8 mouse cellular contexts compared by ENCODE assay signal in the genomic region with DNA sequence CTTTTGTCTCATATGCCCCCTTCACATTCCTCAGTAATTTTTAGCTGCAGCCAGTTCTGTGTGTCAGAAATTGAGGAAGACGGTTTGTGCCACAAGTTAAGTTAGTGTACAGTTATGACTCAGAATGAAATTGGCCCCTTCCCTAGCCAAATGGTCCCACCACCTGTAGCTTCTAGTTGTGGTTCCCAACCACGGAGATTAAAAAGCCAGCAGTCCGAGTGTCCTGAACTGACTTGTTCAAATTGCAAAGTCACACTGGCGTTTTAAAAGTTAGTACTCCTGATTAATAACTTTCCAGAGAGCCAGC. TPM values are rescaled to one million over a fixed set of nuclear protein-coding genes. Genes with fewer than 3 reads are reported as not detected.
DNase-seq lines count a peak whose midpoint lies in the region; ATAC-seq and TF ChIP-seq lines count a peak whose summit lies in the region.

No protein-coding gene starts in this region.

- intact Hi-C loops in gastrocnemius, postnatal 14 days (cut with DNase I; ENCODE audit: low total_unique reads), result no loop called here

- H3K27ac ChIP-seq in forebrain, embryonic 12.5 days, result no peak overlapping the region
- peak overlapping the region; percentile 96 for H3K27ac ChIP-seq in limb, embryonic 12.5 days
- peak overlapping the region; percentile 96; the same call in 1 of the 2 replicates for H3K27ac ChIP-seq in midbrain, postnatal 0 days (ENCODE audit: low read depth, low read length)

- H3K9me3 ChIP-seq in forebrain, embryonic 12.5 days, result no peaks in the 10 kb centered on the region
- H3K9me3 ChIP-seq in limb, embryonic 12.5 days, result no peaks in the 10 kb centered on the region; the same call in 1 of the 2 replicates
- H3K9me3 ChIP-seq in midbrain, postnatal 0 days (ENCODE audit: low read length), result no peaks in the 10 kb centered on the region

- DNase-seq in cerebellum, adult 8-10 months, result peak; percentile 7
- no peak for DNase-seq in cerebellum, adult 11-12 months
- peak; percentile 1 for DNase-seq in midbrain, postnatal 0 days (ENCODE audit: low spot score)
- DNase-seq in gastrocnemius, postnatal 14 days, result no peak
- no peak for DNase-seq in spleen, postnatal 4 days (ENCODE audit: low spot score in 2 of 2)

- peaks cover 12% of the 10 kb centered on the region for H3K36me3 ChIP-seq in C2C12 (ENCODE audit: control insufficient read depth, insufficient read depth)
- H3K36me3 ChIP-seq in forebrain, embryonic 12.5 days (replicated peaks), result peaks cover 9% of the 10 kb centered on the region
- H3K36me3 ChIP-seq in limb, embryonic 12.5 days, result peaks cover 13% of the 10 kb centered on the region
- H3K36me3 ChIP-seq in midbrain, postnatal 0 days (ENCODE audit: insufficient read depth, low read length), result no peaks in the 10 kb centered on the region

- peak overlapping the region; percentile 90 for H3K9ac ChIP-seq in forebrain, embryonic 12.5 days
- H3K9ac ChIP-seq in limb, embryonic 12.5 days (replicated peaks), result peak overlapping the region; percentile 92
- peak overlapping the region; percentile 96; the same call in 1 of the 2 replicates for H3K9ac ChIP-seq in midbrain, postnatal 0 days (replicated peaks; ENCODE audit: low read length, poor library complexity, severe bottlenecking)

- peaks cover 18% of the 10 kb centered on the region for H3K4me1 ChIP-seq in forebrain, embryonic 12.5 days
- H3K4me1 ChIP-seq in limb, embryonic 12.5 days (replicated peaks), result peaks cover 11% of the 10 kb centered on the region
- H3K4me1 ChIP-seq in midbrain, postnatal 0 days (ENCODE audit: insufficient read depth, low read length), result peaks cover 7% of the 10 kb centered on the region

- peak overlapping the region; percentile 80 for H3K4me2 ChIP-seq in forebrain, embryonic 12.5 days
- H3K4me2 ChIP-seq in limb, embryonic 12.5 days, result peak overlapping the region; percentile 74
- H3K4me2 ChIP-seq in midbrain, postnatal 0 days (ENCODE audit: low read depth, low read length, poor library complexity, severe bottlenecking), result peak overlapping the region; percentile 77

- H3K79me2 ChIP-seq in C2C12 (ENCODE audit: control insufficient read depth, insufficient read depth), result peaks cover 28% of the 10 kb centered on the region

- no peak for TF ChIP-seq CTCF in C2C12 (IDR thresholded peaks at IDR 0.05; ENCODE audit: control insufficient read depth, insufficient read depth, insufficient read length)
- TF ChIP-seq CTCF in midbrain, postnatal 0 days (IDR thresholded peaks at IDR 0.05), result no peak

- no peaks in the 10 kb centered on the region for H3K27me3 ChIP-seq in C2C12 (ENCODE audit: control insufficient read depth, insufficient read depth, insufficient read length)
- no peaks in the 10 kb centered on the region for H3K27me3 ChIP-seq in forebrain, embryonic 12.5 days
- H3K27me3 ChIP-seq in limb, embryonic 12.5 days, result no peaks in the 10 kb centered on the region
- no peaks in the 10 kb centered on the region for H3K27me3 ChIP-seq in midbrain, postnatal 0 days (ENCODE audit: insufficient read depth, low read length)

- 21% methylated on average over 4 of the region's 4 CpGs for WGBS in forebrain, embryonic 12.5 days
- WGBS in limb, embryonic 12.5 days, result 7% methylated on average over 4 of the region's 4 CpGs
- 14% methylated on average over 4 of the region's 4 CpGs for WGBS in midbrain, postnatal 0 days

- peaks cover 4% of the 10 kb centered on the region for H3K79me3 ChIP-seq in C2C12 (ENCODE audit: low read depth)

- H3ac ChIP-seq in C2C12 (ENCODE audit: control insufficient read depth, insufficient read length, low read depth), result peak overlapping the region; percentile 100

- H3K4me3 ChIP-seq in C2C12 (ENCODE audit: insufficient read depth, poor library complexity, severe bottlenecking), result peak overlapping the region; percentile 84
- H3K4me3 ChIP-seq in forebrain, embryonic 12.5 days (replicated peaks), result peak overlapping the region; percentile 87
- peak overlapping the region; percentile 80 for H3K4me3 ChIP-seq in limb, embryonic 12.5 days (replicated peaks)
- H3K4me3 ChIP-seq in midbrain, postnatal 0 days (ENCODE audit: low read depth, low read length), result peak overlapping the region; percentile 91

- no peak for ATAC-seq in forebrain, embryonic 12.5 days (ENCODE audit: low FRiP score)
- ATAC-seq in limb, embryonic 12.5 days (ENCODE audit: insufficient number of reproducible peaks, insufficient read depth, low FRiP score, low TSS enrichment, low read depth), result no peak
- ATAC-seq in midbrain, postnatal 0 days (ENCODE audit: low FRiP score), result no peak

TF ChIP-seq in C2C12, 6 proteins besides CTCF, POLR2A, EP300 and RAD21:
- TF ChIP-seq CEBPB (IDR thresholded peaks at IDR 0.05; ENCODE audit: low read depth), result no peak
- no peak for TF ChIP-seq MYOG (IDR thresholded peaks at IDR 0.05; ENCODE audit: control insufficient read depth, extremely low read depth, insufficient read length)
- no peak for TF ChIP-seq MYOD1 (IDR thresholded peaks at IDR 0.05; ENCODE audit: control insufficient read depth, insufficient read length, low read depth)
- no peak for TF ChIP-seq USF1 (IDR thresholded peaks at IDR 0.05; ENCODE audit: low read depth)
- TF ChIP-seq FOSL1 (IDR thresholded peaks at IDR 0.05; ENCODE audit: insufficient read depth, low read length, poor library complexity, severe bottlenecking), result no peak
- no peak for TF ChIP-seq MAX (IDR thresholded peaks at IDR 0.05)

RNA-seq across cellular contexts. Expression of gene Phkb, which starts 0.7 kb away (rescaled TPM):
- polyA plus RNA-seq in C2C12 (2012; fragmentation: generic; extraction: Trizol), result 7.0 TPM
- polyA plus RNA-seq in forebrain, embryonic 12.5 days (2016; fragmentation: Nextera tagmentation; extraction: Ambion mirVana), result 39.9 and 47.5 TPM in 2 replicates
- polyA plus RNA-seq in limb, embryonic 12.5 days (2016; fragmentation: Nextera tagmentation; extraction: Ambion mirVana), result 50.2 and 51.5 TPM in 2 replicates
- 32.3 and 37.2 TPM in 2 replicates for total RNA-seq in midbrain, postnatal 0 days (2014; rRNA removed)
- 20.1 and 22.2 TPM in 2 replicates for polyA plus RNA-seq in midbrain, postnatal 0 days (2015; fragmentation: Nextera tagmentation; extraction: Ambion mirVana)
- 100 to 1,000 TPM; 115 to 142 TPM for total RNA-seq in gastrocnemius, postnatal 14 days (2021)

RNA-seq across cellular contexts. Expression of gene Itfg1, which starts 0.7 kb away (rescaled TPM):
- polyA plus RNA-seq in C2C12 (2012; fragmentation: generic; extraction: Trizol), result 16.1 TPM
- polyA plus RNA-seq in forebrain, embryonic 12.5 days (2016; fragmentation: Nextera tagmentation; extraction: Ambion mirVana), result 99.5 and 103 TPM in 2 replicates
- polyA plus RNA-seq in limb, embryonic 12.5 days (2016; fragmentation: Nextera tagmentation; extraction: Ambion mirVana), result 66.6 and 67.9 TPM in 2 replicates
- 258 and 286 TPM in 2 replicates for total RNA-seq in midbrain, postnatal 0 days (2014; rRNA removed)
- polyA plus RNA-seq in midbrain, postnatal 0 days (2015; fragmentation: Nextera tagmentation; extraction: Ambion mirVana), result 226 and 227 TPM in 2 replicates
- 10 to 100 TPM; 32.3 to 33.0 TPM for total RNA-seq in gastrocnemius, postnatal 14 days (2021)

Comparison
In these comparisons a context has a peak if more than half of its experiments do, and no peak if none do; other contexts are left out.
1. DNase-seq: peak in cerebellum, adult 8-10 months (single experiment) and midbrain, postnatal 0 days (single experiment); none in cerebellum, adult 11-12 months (single experiment), gastrocnemius, postnatal 14 days (single experiment) and spleen, postnatal 4 days (0 of 2).
2. Peak in every context shown above with its lines, with median percentiles within 50 percentile points of each other: H3K4me3 ChIP-seq, H3K4me2 ChIP-seq and H3K9ac ChIP-seq.